Mouse (Mus musculus) liver, embryonic 13.5 days (tissue): ENCODE measurements at regions not wholly inside any gene's neighbourhood (a gene's known extent, or its start where the extent isn't known, plus 50 kb on each side); places are given as distances from the start of the nearest gene placed in this dataset.
"Not testable (repeated sequence)": the region's sequence is repeated elsewhere in the genome, so short reads cannot be mapped to it uniquely, and the experiment has no call there.

Experiments
- ATAC-seq: fragments of 200-750 bp; cut with Nextera tagmentation; 2 replicates; pipeline ENCODE4 v1.8.0; 2017; ENCODE audit warnings: low read depth, mild to moderate bottlenecking, moderate number of reproducible peaks, moderate library complexity
- DNase-seq: peaks from one replicate; pipeline ENCODE4 v3.0.0; 2022
- H3K27ac ChIP-seq: fragments of 300-500 bp; sonication (generic); 2 replicates; pipeline ENCODE4 v1.5.1; 2015; ENCODE audit warnings: moderate library complexity, mild to moderate bottlenecking, inconsistent platforms
- H3K27me3 ChIP-seq: fragments of 300-500 bp; sonication (generic); 2 replicates; pipeline ENCODE4 v1.6.1; 2015; ENCODE audit warnings: mild to moderate bottlenecking, inconsistent platforms
- H3K36me3 ChIP-seq: fragments of 300-500 bp; sonication (generic); 2 replicates; pipeline ENCODE4 v1.6.1; 2015; ENCODE audit warnings: mild to moderate bottlenecking, inconsistent platforms
- H3K4me1 ChIP-seq: fragments of 300-500 bp; sonication (generic); replicated peaks from 2 replicates; pipeline ENCODE4 v1.6.1; 2015; ENCODE audit warnings: inconsistent platforms
- H3K4me2 ChIP-seq: fragments of 300-500 bp; sonication (generic); 2 replicates; pipeline ENCODE4 v1.6.1; 2015; ENCODE audit warnings: inconsistent platforms, mild to moderate bottlenecking, moderate library complexity
- H3K4me3 ChIP-seq: fragments of 300-500 bp; sonication (generic); replicated peaks from 2 replicates; pipeline ENCODE4 v1.5.1; 2015; ENCODE audit warnings: mild to moderate bottlenecking, inconsistent platforms
- H3K9ac ChIP-seq: fragments of 300-500 bp; sonication (generic); 2 replicates; pipeline ENCODE4 v1.6.1; 2015; ENCODE audit warnings: mild to moderate bottlenecking, inconsistent platforms
- H3K9me3 ChIP-seq: fragments of 300-500 bp; sonication (generic); replicated peaks from 2 replicates; pipeline ENCODE4 v1.6.1; 2016; ENCODE audit warnings: inconsistent platforms
- WGBS: fragments of 180-500 bp; shearing (Covaris S2); methylation state at CpG from one replicate; pipeline ENCODE4 v1.1.7; 2015; ENCODE audit not compliant: insufficient replicate concordance; 5-methylcytosine and 5-hydroxymethylcytosine counted together

DNA sequence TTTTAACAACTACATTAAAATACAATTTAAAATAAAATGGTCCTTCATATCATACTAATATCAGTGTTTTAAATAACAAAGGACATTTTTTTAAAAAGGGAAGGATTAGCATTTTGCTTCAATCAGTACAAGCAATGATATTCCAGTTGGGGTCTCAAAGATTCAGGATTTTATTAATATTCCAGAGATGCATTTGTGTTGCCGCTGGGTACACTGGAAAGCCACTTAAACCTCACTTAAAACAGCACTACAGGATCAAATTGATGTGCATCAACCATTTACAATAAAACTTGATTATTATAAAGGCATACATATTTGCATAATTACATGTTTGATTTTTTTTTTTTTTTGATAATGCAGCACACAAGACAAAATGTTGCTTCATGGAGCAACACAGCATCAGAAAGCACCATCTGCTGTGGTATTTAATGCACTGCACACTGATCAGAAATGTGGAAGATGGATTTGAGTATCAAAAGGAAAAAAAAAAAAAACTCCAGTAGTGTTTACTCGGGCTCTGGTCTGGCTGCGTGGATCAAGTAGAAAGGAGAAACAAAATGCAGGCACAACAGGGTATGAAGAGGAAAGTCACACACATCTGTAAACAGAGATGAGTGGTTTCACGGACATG lies 558.6 kb upstream of the Ptbp2 start:
- H3K27me3 ChIP-seq = no peaks in the 10 kb centered on the region
- no peaks in the 10 kb centered on the region for H3K9me3 ChIP-seq
- no peak overlapping the region for H3K27ac ChIP-seq
- no peaks in the 10 kb centered on the region for H3K4me1 ChIP-seq
- no peaks in the 10 kb centered on the region for H3K36me3 ChIP-seq
- 72% methylated on average over 4 of the region's 4 CpGs for WGBS
- H3K4me2 ChIP-seq = no peak overlapping the region
- no peak overlapping the region for H3K9ac ChIP-seq
- H3K4me3 ChIP-seq = no peak overlapping the region
- ATAC-seq = no peak
- no peak for DNase-seq

GRCm38 (mm10) chr3:120341882-120342281 lies 557.6 kb upstream of the Ptbp2 start:
- WGBS = 50% methylated on average over 2 of the region's 2 CpGs
- H3K4me2 ChIP-seq = no peak overlapping the region

GRCm38 (mm10) chr3:120335843-120336585 lies 551.7 kb upstream of the Ptbp2 start:
- no peak overlapping the region for H3K9ac ChIP-seq
- H3K27me3 ChIP-seq = no peaks in the 10 kb centered on the region
- no peak for DNase-seq
- H3K36me3 ChIP-seq = no peaks in the 10 kb centered on the region
- no peaks in the 10 kb centered on the region; the same call in 1 of the 2 replicates for H3K9me3 ChIP-seq
- no peak overlapping the region for H3K4me2 ChIP-seq
- H3K27ac ChIP-seq = no peak overlapping the region
- H3K4me3 ChIP-seq = no peak overlapping the region
- no peak for ATAC-seq
- WGBS = 59% methylated on average over 7 of the region's 7 CpGs
- H3K4me1 ChIP-seq = no peaks in the 10 kb centered on the region

More at GRCm38 (mm10) chr3:120341882-120342281, 557.6 kb upstream of the Ptbp2 start:
- H3K4me3 ChIP-seq = no peak overlapping the region
- H3K27me3 ChIP-seq = no peaks in the 10 kb centered on the region
- no peak overlapping the region for H3K9ac ChIP-seq
- H3K27ac ChIP-seq = no peak overlapping the region
- DNase-seq (no peak), ATAC-seq (no peak)
- no peaks in the 10 kb centered on the region for H3K9me3 ChIP-seq
- no peaks in the 10 kb centered on the region for H3K36me3 ChIP-seq
- H3K4me1 ChIP-seq = no peaks in the 10 kb centered on the region

DNA sequence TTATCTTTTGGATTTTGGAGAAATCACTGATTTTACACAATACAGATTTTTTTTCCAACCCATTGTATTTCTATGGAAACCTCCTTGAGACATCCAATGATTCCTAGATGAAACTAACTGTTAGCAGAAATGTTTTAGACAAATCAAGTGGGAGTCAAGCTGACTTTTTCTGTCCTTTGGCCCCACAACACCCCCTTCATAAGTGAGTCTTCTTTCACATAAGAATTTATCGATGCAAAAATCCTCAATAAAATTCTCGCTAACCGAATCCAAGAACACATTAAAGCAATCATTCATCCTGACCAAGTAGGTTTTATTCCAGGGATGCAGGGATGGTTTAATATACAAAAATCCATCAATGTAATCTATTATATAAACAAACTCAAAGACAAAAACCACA lies 522.8 kb upstream of the Ptbp2 start:
- 72% methylated on average over 3 of the region's 3 CpGs for WGBS
- not testable (repeated sequence) for DNase-seq, H3K4me2 ChIP-seq, H3K27me3 ChIP-seq, H3K27ac ChIP-seq, ATAC-seq, H3K9ac ChIP-seq, H3K36me3 ChIP-seq, H3K9me3 ChIP-seq, H3K4me3 ChIP-seq, H3K4me1 ChIP-seq

GRCm38 (mm10) chr3:120305608-120306007 lies 521.3 kb upstream of the Ptbp2 start:
- Histone ChIP-seq H3K4me3 (no peak overlapping the region), H3K4me1 (no peaks in the 10 kb centered on the region), H3K27ac (no peak overlapping the region), H3K9ac (no peak overlapping the region), H3K9me3 (no peaks in the 10 kb centered on the region), H3K4me2 (no peak overlapping the region), H3K27me3 (no peaks in the 10 kb centered on the region), H3K36me3 (no peaks in the 10 kb centered on the region)
- DNase-seq (no peak), ATAC-seq (no peak)
- WGBS = 65% methylated on average over 8 of the region's 8 CpGs
